Mouse (Mus musculus): Measurements from ENCODE around the gene Zfp945.
"Not testable (repeated sequence)": the region's sequence is repeated elsewhere in the genome, so short reads cannot be mapped to it uniquely, and the experiment has no call there.

The Zfp945 gene

DNA sequence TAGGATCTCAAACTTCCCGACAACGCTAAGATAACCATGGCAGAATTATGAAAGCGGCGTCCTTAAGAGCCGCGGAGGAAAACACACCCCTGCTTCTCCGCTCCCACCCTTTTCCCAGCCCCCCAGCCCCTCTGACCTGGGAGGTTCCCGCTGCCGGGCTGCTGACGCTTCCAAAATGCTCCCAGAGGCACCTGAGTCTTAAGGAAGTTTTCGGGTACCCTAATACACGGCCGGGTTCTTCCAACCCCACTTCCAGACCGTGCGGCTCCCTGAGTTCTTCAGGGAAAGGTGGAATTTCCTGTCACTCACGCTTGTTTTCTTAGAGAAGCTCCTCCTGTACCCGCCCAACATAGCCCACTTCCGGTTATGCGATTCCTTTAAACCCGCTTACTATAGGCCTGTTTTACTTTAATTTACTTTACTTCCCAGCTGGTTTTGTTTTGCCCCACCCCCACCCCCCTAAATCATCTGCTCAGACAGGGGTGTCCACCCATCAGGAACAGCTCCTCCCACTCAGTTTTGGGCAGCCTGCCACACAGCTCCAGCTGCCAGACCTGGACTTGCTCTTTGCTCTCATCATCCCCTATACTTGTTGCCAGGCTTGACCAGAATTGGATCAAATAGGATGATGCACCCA, at the start of gene Zfp945:
TSS of gene Zfp945 (minus strand) at position 290 of the 637 bp plus-strand sequence.
- peak; percentile 97 for DNase-seq (ENCODE audit: low read depth, low spot score)

DNA sequence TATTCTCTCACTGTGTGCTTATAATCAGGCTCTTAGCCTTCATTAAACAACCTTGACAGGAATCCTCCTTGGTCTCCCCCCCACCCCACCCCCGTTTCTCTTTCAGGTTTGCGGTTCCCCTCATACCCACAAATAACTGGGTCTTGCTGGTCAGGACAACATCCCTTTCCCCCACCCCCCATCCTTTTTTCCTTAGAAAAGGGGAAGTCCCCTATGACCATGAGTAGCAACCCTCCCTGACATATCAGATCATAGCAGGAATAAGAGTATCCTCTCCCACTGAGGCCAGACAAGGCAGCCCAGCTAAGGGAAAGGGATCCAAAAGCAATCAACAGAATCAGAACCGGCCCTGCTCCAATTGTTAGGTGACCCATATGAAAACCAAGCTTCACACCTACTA, 21.4 kb upstream of the Zfp945 start:
- no peak for DNase-seq (ENCODE audit: low read depth, low spot score)

DNA sequence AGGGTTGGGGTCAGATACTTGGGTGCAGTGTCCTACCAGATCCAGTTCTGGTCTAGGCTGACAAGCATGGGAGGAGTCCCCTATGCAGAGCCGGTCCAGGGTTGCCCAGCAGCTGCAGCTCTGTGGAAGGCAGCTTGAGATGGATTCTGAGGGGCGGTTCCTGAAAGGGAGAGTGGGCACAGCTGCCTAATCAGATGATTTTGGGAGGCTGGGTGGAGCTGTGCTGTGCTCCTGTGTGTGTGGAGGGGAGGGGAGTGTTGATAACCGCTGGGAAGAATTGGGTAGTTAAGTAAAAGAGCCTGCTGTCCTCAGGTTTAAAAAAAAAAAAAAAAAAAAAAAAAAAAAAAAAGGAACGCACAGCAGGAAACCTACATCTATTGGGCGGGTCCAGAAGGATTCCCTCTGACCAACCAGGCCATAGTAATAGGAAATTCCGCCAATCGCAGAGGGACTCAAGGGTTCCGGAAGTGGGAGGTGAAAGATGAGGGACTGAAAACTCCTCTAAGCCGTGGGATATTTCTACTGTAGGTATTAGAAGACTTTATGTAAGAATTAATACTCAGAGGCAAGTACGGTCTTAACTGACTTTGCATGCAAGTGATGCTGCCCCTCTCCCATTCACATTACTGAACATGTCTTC, 17.2 kb upstream of the Zfp945 start:
- DNase-seq (ENCODE audit: low read depth, low spot score): no peak

DNA sequence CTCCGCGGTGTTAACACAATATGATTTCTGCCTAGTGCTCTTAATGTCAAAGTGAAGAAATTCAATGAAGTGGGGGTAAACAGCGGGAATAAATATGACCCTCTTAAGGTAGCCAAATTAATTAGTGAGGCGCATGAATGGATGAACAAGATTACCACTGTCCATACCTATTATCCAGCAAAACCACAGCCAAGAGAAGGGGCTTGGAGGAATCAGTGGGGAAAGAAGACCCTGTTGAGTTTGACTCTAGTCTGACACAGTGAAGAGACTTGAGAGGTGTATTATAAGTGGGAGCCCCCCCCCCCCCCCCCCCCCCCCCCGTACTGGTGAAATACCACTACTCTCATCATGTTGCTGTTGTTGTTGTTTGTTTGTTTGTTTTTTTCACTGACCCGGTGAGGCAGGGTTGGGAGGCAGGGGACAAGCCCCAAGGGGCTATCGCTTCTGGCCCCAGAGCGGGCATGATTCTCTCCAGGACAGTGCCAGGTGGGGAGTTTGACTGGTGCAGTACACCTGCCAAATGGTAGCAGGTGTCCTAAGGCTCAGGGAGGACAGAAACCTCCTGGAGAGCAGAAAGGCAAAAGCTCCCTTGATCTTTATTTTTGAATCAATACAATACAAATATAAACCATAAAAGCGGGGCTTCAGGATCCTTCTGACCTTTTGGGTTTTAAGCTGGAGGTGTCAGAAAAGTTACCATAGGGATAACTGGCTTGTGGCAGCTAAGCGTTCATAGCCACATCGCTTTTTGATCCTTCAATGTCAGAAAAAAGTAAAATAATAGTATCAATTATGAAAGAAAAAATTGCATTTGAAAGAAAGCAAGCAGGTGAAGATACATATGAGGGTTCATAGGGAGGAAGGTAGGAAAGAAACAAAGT, 10.7 kb upstream of the Zfp945 start:
- DNase-seq (ENCODE audit: low read depth, low spot score): no peak

DNA sequence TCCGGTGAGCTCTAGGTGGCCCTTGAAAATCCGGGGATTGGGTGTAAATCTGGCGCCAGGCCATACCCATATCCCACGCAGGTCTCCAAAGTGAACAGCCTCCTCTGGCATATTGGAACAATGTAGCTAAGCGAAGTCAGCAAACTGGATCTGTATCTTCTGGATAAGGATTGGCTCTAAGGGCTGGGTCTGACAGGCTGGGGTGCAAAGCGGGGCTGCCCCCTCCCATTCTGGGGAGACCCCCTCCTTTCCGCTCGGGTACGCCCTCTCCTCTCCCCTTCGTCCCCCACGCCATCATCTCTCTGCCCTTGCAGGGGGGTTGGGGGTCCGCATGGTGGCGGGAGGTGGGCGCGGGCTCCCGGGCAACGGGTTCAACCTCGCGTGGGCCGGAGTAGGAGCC, 9.4 kb upstream of the Zfp945 start:
- DNase-seq (ENCODE audit: low read depth, low spot score): peak; percentile 47

DNA sequence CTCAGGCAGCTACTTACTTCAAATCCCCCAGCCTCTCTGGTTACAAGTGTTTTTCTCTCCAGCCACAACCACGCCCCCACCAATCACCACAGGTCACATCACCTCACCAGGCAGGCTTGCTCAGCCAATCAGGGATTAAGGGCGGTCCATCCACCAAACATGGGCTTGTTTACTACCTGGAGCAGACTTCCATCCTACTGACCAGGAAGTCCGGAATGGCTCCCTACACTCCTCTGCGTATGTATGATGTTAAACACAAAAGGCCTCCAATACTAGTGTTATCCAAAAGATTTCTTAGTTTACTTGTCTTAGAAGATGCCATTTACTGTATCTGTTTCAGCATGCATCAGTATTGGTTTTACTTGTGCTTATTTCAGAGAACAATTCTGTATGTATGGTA, 8.6 kb upstream of the Zfp945 start:
- DNase-seq (ENCODE audit: low read depth, low spot score): not testable (repeated sequence)

DNA sequence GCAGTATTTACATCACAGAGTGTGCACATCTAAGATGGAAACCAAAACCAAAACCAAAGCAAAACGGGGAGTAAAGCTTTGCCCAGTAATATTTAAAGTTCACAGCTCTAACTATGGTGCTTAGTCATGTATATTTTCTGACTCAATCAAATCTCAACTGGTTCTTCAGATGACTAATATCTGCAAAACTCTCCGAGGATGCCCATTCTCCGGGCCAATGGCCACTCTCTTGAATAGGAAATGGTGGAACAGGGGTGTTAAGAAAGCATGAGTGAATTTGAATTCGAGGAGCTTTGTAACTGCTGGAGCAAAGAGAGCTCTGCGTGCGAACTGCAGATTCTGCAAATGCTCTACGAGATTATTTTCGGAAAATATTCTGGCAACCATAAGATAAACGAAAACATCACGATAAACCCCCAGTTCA, 501 bp downstream of the Zfp945 start:
- peak; percentile 78 for DNase-seq (ENCODE audit: low read depth, low spot score)

DNA sequence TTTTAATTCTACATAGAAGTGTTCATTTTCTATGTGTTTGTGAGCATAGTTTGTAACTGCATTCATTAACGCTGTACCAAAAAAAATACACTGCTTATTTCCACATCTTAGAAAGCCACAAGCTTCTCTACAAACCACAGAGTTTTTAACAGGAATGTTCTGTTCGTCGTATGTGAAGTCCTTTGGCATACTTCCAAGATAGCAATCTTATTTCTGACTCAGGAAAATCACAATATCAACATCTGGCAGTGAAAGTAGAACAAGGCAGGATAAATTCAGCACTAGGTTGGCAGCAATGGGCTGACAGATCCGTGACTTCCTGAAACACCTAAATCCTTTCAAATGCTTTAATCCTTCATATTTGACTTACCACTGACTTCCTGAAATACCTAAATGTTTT, 45.8 kb downstream of the Zfp945 start:
- DNase-seq (ENCODE audit: low read depth, low spot score): peak; percentile 89

DNA sequence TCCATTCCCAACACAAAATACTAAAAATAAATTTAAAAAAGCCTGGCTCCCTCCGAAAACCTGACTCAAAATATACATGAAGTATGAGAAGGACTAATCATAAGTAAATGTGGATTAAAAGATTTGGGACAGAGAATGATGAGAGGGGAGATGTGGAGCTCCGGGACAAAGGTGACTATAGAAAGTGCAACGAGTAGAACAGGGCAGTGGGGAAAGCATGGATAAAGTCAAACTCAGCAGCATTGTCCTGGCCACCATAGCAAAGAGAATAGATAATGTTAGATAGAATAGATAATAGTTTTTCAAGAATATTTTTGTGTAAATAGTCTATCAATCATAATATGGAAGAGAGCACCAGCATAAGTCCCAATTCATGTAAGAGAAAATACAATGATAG, 48.7 kb downstream of the Zfp945 start:
- no peak for DNase-seq (ENCODE audit: low read depth, low spot score)

DNA sequence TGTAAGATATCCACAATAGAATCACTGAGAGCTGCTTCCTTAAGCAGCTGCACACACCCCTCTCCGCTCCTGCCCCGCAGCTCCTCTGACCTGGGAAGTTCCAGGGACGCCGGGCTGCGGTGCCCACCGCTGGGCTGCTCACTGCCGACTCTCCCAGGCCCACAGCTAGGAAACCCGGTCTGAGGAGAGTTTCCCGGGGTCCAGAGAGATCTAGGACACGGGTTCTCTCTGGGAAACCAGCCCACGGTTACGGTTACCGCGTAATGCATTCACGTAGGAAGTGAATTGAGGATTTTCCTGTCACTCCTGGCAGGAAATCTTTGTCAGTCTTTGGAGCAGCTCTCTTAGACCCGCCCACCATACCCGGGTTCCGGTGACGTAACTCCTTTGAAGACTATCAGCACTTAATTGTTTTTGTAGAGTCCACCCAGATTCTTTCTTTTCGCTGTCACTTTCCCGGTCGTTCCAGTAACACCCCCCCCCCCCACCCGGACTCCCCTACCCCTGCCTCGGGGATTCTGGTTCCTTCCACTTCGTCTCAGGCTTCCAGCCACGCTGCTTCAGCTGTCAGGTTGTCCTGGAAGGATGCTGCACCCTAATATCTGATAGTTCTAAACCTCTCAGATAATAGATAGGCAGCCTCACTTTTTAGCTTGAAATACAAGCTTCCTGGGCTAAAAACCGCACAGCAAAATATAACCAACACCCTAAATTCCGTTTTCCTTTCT, 49.3 kb downstream of the Zfp945 start:
- peak; percentile 91 for DNase-seq (ENCODE audit: low read depth, low spot score)

DNA sequence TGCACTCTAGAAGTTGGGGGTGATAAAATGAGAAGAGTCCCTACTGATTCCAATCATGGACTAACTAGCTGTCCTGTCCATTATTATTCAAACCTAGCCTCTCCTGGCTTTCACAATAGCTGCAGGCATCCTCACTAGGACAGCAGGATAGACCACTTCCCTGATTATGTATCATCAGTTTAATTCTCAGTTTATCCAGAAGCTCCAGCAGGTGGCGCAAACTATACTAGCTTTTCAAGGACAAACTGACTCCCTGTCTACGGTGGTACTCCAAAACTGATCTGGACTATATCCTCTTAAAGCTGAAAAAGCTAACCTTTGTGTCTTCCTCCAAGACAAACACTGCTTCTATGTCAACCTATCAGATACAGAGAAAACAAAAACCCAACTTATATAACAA, 67.2 kb downstream of the Zfp945 start:
- DNase-seq (ENCODE audit: low read depth, low spot score): peak; percentile 52

Measured in 3T3-L1 (cell line).